In genomic region chr9:56701394-56701793, GRCm38 (mm10) we compare ENCODE assay signal across 15 mouse cellular contexts.
DNase-seq lines count a peak whose midpoint lies in the region; ATAC-seq and TF ChIP-seq lines count a peak whose summit lies in the region.
"Had no signal": no experiment of that assay in that cellular context is flagged by ENCODE, and none has a peak within 500 bp of the region (broad histone marks: within the 10 kb centered on the region; RNA-seq: fewer than 3 reads in every experiment).

No protein-coding gene starts in this region.

- H3K27ac ChIP-seq in layer of hippocampus, adult 2 months: peak overlapping the region; percentile 49; the same call in 1 of the 2 replicates
- H3K27ac ChIP-seq in hindbrain, embryonic 15.5 days (replicated peaks): no peak overlapping the region

- H3K4me2 ChIP-seq in hindbrain, embryonic 15.5 days: no peak overlapping the region

- DNase-seq in layer of hippocampus, adult 2 months (ENCODE audit: low spot score in 2 of 2): no peak
- no peak for DNase-seq in layer of hippocampus, adult 9-10 months (ENCODE audit: low spot score)
- peak; percentile 35 for DNase-seq in MN1 (ENCODE audit: low spot score)
- peak; percentile 3 for DNase-seq in adrenal gland, adult 8-10 months
- DNase-seq in gastrocnemius, adult 8-10 months (ENCODE audit: low spot score in 2 of 2): no peak
- DNase-seq in gastrocnemius, postnatal 25 days: no peak
- DNase-seq: cerebellum, adult 11 months; gastrocnemius, postnatal 36 days; heart, postnatal 10 days; kidney, adult 2 months; spleen, adult 18-20 months; thymus, adult 2 months had no signal

- no peaks in the 10 kb centered on the region for H3K27me3 ChIP-seq in hindbrain, embryonic 15.5 days

- 62% methylated on average over 3 of the region's 3 CpGs for WGBS in hindbrain, embryonic 15.5 days

- peaks cover 21% of the 10 kb centered on the region for H3K4me1 ChIP-seq in hindbrain, embryonic 15.5 days (replicated peaks)

- no peak for TF ChIP-seq CTCF in layer of hippocampus, adult 2 months (conservative IDR thresholded peaks at IDR 0.05)

- ATAC-seq in hindbrain, embryonic 15.5 days (ENCODE audit: low FRiP score, low read depth): peak; percentile 60; the same call in 1 of the 2 replicates
- ATAC-seq: lung, postnatal 0 days had no signal

- H3K36me3 ChIP-seq in hindbrain, embryonic 15.5 days: no peaks in the 10 kb centered on the region

- H3K9me3 ChIP-seq in hindbrain, embryonic 15.5 days: no peaks in the 10 kb centered on the region

- H3K9ac ChIP-seq in hindbrain, embryonic 15.5 days: no peak overlapping the region

- no peak overlapping the region for H3K4me3 ChIP-seq in layer of hippocampus, adult 2 months
- H3K4me3 ChIP-seq in hindbrain, embryonic 15.5 days: no peak overlapping the region
- H3K4me3 ChIP-seq: myocyte had no signal

Comparison
In these comparisons a context has a peak if more than half of its experiments do, and no peak if none do; other contexts are left out.
1. DNase-seq: peak in MN1 (single experiment) and adrenal gland, adult 8-10 months (single experiment); none in layer of hippocampus, adult 2 months (0 of 2), layer of hippocampus, adult 9-10 months (single experiment), gastrocnemius, adult 8-10 months (0 of 2) and gastrocnemius, postnatal 25 days (single experiment).